Comparison of ENCODE assay signal across 1 mouse cellular context in the genomic region with DNA sequence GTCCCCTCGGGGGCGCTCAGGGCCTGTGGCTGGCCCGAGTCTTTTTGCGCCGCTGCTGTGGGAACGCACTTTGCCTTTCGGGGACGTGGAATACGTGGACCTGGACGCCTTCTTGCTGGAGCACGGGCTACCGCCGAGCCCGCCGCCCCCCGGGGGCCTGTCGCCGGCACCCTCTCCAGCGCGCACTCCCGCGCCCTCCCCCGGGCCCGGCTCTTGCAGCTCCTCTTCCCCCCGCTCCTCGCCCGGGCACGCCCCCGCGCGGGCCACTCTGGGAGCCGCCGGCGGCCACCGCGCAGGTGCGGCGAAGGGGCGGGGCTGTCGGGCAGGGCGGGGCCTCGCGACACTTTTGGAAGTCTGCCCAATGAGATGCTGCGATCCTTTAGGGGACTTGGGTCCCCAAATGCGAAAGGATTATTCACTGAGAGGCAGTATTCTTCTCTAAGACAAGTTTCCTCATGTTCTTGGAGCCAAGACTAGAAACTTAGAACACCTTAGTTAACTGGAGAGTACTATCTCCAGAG.
A peak's percentile ranks its signal among the peaks of the same experiment; 100 is the strongest.
TF ChIP-seq lines count a peak whose summit lies in the region.

No protein-coding gene starts in this region.

TF ChIP-seq in MEL, 35 proteins besides CTCF, POLR2A, EP300 and RAD21 (continued from another document):
- TF ChIP-seq USF2 (IDR thresholded peaks at IDR 0.05; ENCODE audit: borderline replicate concordance in 1 of 2, insufficient read depth in 1 of 2, low read depth in 1 of 2, low read length in 2 of 2), result no peak
- peak; percentile 73 for TF ChIP-seq NELFE (IDR thresholded peaks at IDR 0.05; ENCODE audit: low read depth, low read length)
